Mouse (Mus musculus) erythroid progenitor cell, adult 5-6 weeks (primary cell): ENCODE measurements around the gene Rpl21. TPM values are rescaled to one million over a fixed set of nuclear protein-coding genes. Genes with fewer than 3 reads are reported as not detected.

Experiments used
- ATAC-seq: replicated peaks from 2 replicates; pipeline ENCODE4 v1.8.0; 2016; ENCODE audit warnings: moderate number of reproducible peaks, mild to moderate bottlenecking, moderate TSS enrichment, inconsistent platforms; ENCODE audit not compliant: poor library complexity, low FRiP score, severe bottlenecking
- total RNA-seq, 2 experiments: library from RNA; stranded (forward) in 1 of 2; stranded (reverse) in 1 of 2; fragments of 150-400 nt in 1 of 2; fragments of 186-747, 209-891 nt in 1 of 2; gene quantifications; 2 replicates each; pipeline versions ENCODE4 v1.2.3 to v1.2.4; 2015 to 2017; ENCODE audit warnings: low replicate concordance in 2 of 2

The Rpl21 gene
- total RNA-seq (2015; ENCODE audit: low replicate concordance) = 547 and 879 TPM in 2 replicates
- total RNA-seq (2017; ENCODE audit: low replicate concordance) = 529 and 618 TPM in 2 replicates

- peak; percentile 95 for ATAC-seq
These were observed at the start of gene Rpl21 for GRCm38 (mm10) chr5:146832769-146833448. Gene Rpl21, plus strand, starts transcription at chr5:146832890.

- no peak for ATAC-seq
These were observed 49.4 kb upstream of the Rpl21 start for GRCm38 (mm10) chr5:146783300-146783699.

- no peak for ATAC-seq
These were observed 48.8 kb upstream of the Rpl21 start for GRCm38 (mm10) chr5:146783891-146784290.

- ATAC-seq = no peak
These were observed 46.6 kb upstream of the Rpl21 start for GRCm38 (mm10) chr5:146786123-146786522.

GRCm38 (mm10) chr5:146789413-146789812 lies 43.3 kb upstream of the Rpl21 start:
- no peak for ATAC-seq

GRCm38 (mm10) chr5:146790944-146791343 lies 41.7 kb upstream of the Rpl21 start:
- no peak for ATAC-seq

GRCm38 (mm10) chr5:146792140-146792791 lies 40.4 kb upstream of the Rpl21 start:
- no peak for ATAC-seq

GRCm38 (mm10) chr5:146793630-146794083 lies 39.0 kb upstream of the Rpl21 start:
- ATAC-seq = no peak

GRCm38 (mm10) chr5:146794084-146794852 lies 38.4 kb upstream of the Rpl21 start:
- ATAC-seq = peak; percentile 12; the same call in 1 of the 2 replicates

- peak; percentile 96 for ATAC-seq
These were observed 37.8 kb upstream of the Rpl21 start, which contains the start of gene Usp12 for GRCm38 (mm10) chr5:146794853-146795252. Gene Usp12, minus strand, starts transcription at chr5:146795006.

GRCm38 (mm10) chr5:146795728-146796127 lies 37.0 kb upstream of the Rpl21 start:
- ATAC-seq = no peak

GRCm38 (mm10) chr5:146798031-146798430 lies 34.7 kb upstream of the Rpl21 start:
- no peak for ATAC-seq

GRCm38 (mm10) chr5:146806004-146806430 lies 26.7 kb upstream of the Rpl21 start:
- no peak for ATAC-seq

GRCm38 (mm10) chr5:146809951-146810350 lies 22.7 kb upstream of the Rpl21 start:
- ATAC-seq = no peak

- ATAC-seq = no peak
These were observed 19.8 kb upstream of the Rpl21 start for GRCm38 (mm10) chr5:146812866-146813265.

- no peak for ATAC-seq
These were observed 19.3 kb upstream of the Rpl21 start for GRCm38 (mm10) chr5:146813421-146813820.

GRCm38 (mm10) chr5:146815394-146815793 lies 17.3 kb upstream of the Rpl21 start:
- no peak for ATAC-seq

GRCm38 (mm10) chr5:146817583-146817982 lies 15.1 kb upstream of the Rpl21 start:
- no peak for ATAC-seq

- ATAC-seq = no peak
These were observed 13.6 kb upstream of the Rpl21 start for GRCm38 (mm10) chr5:146818906-146819623.

- ATAC-seq = no peak
These were observed 9.7 kb upstream of the Rpl21 start for GRCm38 (mm10) chr5:146823005-146823404.
